Mouse (Mus musculus): ENCODE data around the gene Fbxl21.

Fbxl21 gene

GRCm38 (mm10) chr13:56586046-56586445 lies 63.8 kb downstream of the Fbxl21 start:
- no peak for DNase-seq
